Mouse (Mus musculus) liver, postnatal 0 days (tissue): ENCODE data around the gene Pcsk1n. TPM values are rescaled to one million over a fixed set of nuclear protein-coding genes. Genes with fewer than 3 reads are reported as not detected.
A peak's percentile ranks its signal among the peaks of the same experiment; 100 is the strongest.

Experiments
- ATAC-seq: fragments of 200-750 bp; cut with Nextera tagmentation; 2 replicates; pipeline ENCODE4 v1.8.0; 2017; ENCODE audit warnings: mild to moderate bottlenecking, moderate library complexity
- DNase-seq: peaks from one replicate; pipeline ENCODE4 v3.0.0-alpha.2; 2016
- H3K27ac ChIP-seq: fragments of 300-500 bp; sonication (generic); 2 replicates; pipeline ENCODE4 v1.5.1; 2014; ENCODE audit warnings: antibody characterized with exemption, moderate library complexity, mild to moderate bottlenecking, low read depth
- H3K27me3 ChIP-seq: fragments of 300-500 bp; sonication (generic); 2 replicates; pipeline ENCODE4 v1.6.1; 2014; ENCODE audit warnings: low read length, control low read depth, mixed read lengths; ENCODE audit not compliant: insufficient read depth
- H3K36me3 ChIP-seq: fragments of 300-500 bp; sonication (generic); replicated peaks from 2 replicates; pipeline ENCODE4 v1.6.1; 2014; ENCODE audit warnings: mild to moderate bottlenecking, control low read depth, low read length, moderate library complexity, mixed read lengths; ENCODE audit not compliant: insufficient read depth
- H3K4me1 ChIP-seq: fragments of 300-500 bp; sonication (generic); 2 replicates; pipeline ENCODE4 v1.6.1; 2014; ENCODE audit warnings: antibody characterized with exemption, mild to moderate bottlenecking, control low read depth; ENCODE audit not compliant: insufficient read depth
- H3K4me2 ChIP-seq: fragments of 300-500 bp; sonication (generic); 2 replicates; pipeline ENCODE4 v1.6.1; 2014; ENCODE audit warnings: low read depth, mild to moderate bottlenecking, low read length, moderate library complexity, mixed read lengths
- H3K4me3 ChIP-seq: fragments of 300-500 bp; sonication (generic); 2 replicates; pipeline ENCODE4 v1.5.1; 2014; ENCODE audit warnings: low read depth, low read length
- H3K9ac ChIP-seq: fragments of 300-500 bp; sonication (generic); replicated peaks from 2 replicates; pipeline ENCODE4 v1.6.1; 2014; ENCODE audit warnings: mild to moderate bottlenecking, moderate library complexity
- H3K9me3 ChIP-seq: fragments of 300-500 bp; sonication (generic); 2 replicates; pipeline ENCODE4 v1.6.1; 2016; ENCODE audit warnings: mild to moderate bottlenecking, control low read depth, low read length, mixed read lengths
- CTCF ChIP-seq: sonication (generic); IDR thresholded peaks from 2 replicates; pipeline ENCODE4 v1.5.1; 2016; ENCODE audit warnings: antibody characterized with exemption, low read depth
- EP300 ChIP-seq: IDR thresholded peaks from 2 replicates; pipeline ENCODE4 v1.6.1; 2016; ENCODE audit warnings: antibody characterized with exemption, low read depth, mild to moderate bottlenecking
- WGBS: fragments of 180-500 bp; shearing (Covaris S2); extraction: QIAGEN DNeasy Blood & Tissue Kit; methylation state at CpG from one replicate; pipeline ENCODE4 v1.1.7; 2014; ENCODE audit not compliant: insufficient replicate concordance; 5-methylcytosine and 5-hydroxymethylcytosine counted together
- polyA plus RNA-seq: library from polyadenylated mRNA; unstranded; fragments of >200 nt; fragmentation: Nextera tagmentation; extraction: Ambion mirVana; gene quantifications from 2 replicates; pipeline ENCODE4 v1.2.1, GENCODE M21; 2015

The Pcsk1n gene
- polyA plus RNA-seq, result 0.06 TPM in 1 of 2 replicates, not detected in the other

DNA sequence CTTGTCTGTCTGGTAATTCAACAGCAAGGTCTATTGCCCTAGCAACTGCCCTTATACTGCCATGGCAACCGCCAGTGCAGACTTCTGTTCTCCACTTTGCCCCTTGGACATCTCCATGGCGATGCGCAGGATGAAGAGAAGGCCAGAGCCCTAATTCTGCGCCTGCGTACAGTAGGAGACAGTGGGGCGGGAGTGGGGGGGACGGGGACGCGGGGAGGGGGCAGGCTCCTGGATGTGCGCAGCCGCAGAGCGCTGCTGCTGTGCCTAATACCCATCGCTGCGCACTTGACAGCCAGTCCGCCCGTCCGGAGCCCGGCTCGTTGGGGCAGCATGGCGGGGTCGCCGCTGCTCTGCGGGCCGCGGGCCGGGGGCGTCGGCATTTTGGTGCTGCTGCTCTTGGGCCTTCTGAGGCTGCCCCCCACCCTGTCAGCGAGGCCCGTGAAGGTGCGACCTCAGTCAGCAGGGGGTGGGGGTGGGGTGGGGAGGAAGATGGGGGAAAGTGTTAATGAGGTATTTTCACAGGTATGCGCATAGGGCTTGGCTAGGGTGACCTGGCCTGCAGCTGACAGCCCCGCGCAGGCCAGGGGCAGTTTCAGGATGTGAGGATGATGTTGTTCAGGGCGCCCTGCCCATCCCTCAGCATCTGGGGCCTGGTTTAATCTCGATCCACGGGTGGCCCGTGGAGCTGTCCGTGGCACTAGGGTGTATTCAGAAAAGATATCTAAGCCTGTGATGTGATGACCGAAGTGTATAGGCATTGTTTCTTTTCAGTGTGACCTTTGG lies at the start of gene Pcsk1n:
Gene Pcsk1n, plus strand, starts transcription at position 222 of the 783 bp plus-strand sequence.
- Histone ChIP-seq H3K9me3 (no peaks in the 10 kb centered on the region), H3K27ac (no peak within 1 kb of the TSS), H3K36me3 (no peaks in the 10 kb centered on the region), H3K4me2 (no peak within 1 kb of the TSS), H3K4me1 (no peaks in the 10 kb centered on the region), H3K9ac (no peak within 1 kb of the TSS), H3K27me3 (peaks cover 50% of the 10 kb centered on the region), H3K4me3 (no peak within 1 kb of the TSS)
- ATAC-seq (no peak), DNase-seq (no peak)
- TF ChIP-seq CTCF (no peak), EP300 (no peak)
- 24% methylated on average over 26 of the region's 40 CpGs for WGBS

DNA sequence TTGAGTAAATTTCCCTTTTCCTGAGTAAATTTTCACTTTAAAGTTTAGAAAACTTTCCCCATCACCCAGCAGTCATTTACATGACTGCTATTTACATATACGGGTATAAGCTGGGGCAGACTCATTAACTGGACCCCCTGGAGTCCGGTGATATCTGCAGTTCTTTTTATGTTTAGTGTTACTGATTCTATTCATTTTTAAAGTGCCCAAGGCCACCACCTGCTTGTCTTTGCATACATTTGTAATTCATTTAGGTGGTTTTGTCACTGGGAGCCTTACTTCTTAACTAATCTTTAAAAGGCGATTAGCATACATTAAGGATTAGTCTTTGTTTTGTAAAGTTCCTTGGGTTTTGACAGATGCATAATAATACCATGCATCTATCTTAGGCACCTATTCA lies 49.8 kb upstream of the Pcsk1n start:
- Histone ChIP-seq H3K9ac (no peak overlapping the region), H3K36me3 (peaks cover 47% of the 10 kb centered on the region), H3K27ac (no peak overlapping the region), H3K9me3 (no peaks in the 10 kb centered on the region), H3K4me3 (no peak overlapping the region), H3K27me3 (no peaks in the 10 kb centered on the region), H3K4me2 (no peak overlapping the region), H3K4me1 (0 out of 2 replicates have a peak, but pooled peaks cover 5% of the 10 kb centered on the region)
- no peak for ATAC-seq
- TF ChIP-seq CTCF, result no peak
- TF ChIP-seq EP300, result no peak
- no peak for DNase-seq
- WGBS, result 63% methylated on average over 3 of the region's 3 CpGs

DNA sequence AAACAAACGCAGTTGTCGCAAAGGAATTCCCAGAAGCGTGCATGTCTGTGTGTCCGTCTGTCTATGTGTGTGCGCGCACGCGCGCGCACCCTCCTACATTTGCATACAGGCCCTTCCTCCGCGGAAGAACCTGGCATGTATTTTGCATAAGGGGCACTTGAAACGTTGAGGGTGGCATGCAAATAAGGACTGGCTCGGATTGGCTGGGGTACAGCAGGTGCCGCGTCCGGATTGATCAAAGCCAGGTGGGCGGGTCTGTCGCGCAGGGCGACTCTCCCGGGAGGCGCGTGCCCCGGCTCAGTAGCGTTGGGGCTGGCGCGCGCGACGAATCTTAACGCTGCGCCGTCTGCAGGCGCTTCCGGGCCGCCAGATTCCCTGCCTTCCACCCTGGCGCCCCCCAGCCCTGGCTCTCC lies 41.6 kb upstream of the Pcsk1n start, which contains the start of gene Pim2:
Gene Pim2, plus strand, starts transcription at position 256 of the 413 bp plus-strand sequence.
- peak within 1 kb of the TSS; percentile 84 for H3K4me2 ChIP-seq
- no peak for TF ChIP-seq CTCF
- TF ChIP-seq EP300, result no peak
- 18% methylated on average over 38 of the region's 38 CpGs for WGBS
- peaks cover 5% of the 10 kb centered on the region; the same call in 1 of the 2 replicates for H3K4me1 ChIP-seq
- DNase-seq (peak; percentile 85), ATAC-seq (peak; percentile 96)
- no peaks in the 10 kb centered on the region for H3K27me3 ChIP-seq
- H3K4me3 ChIP-seq, result peak within 1 kb of the TSS; percentile 52
- H3K27ac ChIP-seq, result no peak within 1 kb of the TSS
- peak within 1 kb of the TSS; percentile 55 for H3K9ac ChIP-seq
- H3K9me3 ChIP-seq, result no peaks in the 10 kb centered on the region
- peaks cover 15% of the 10 kb centered on the region for H3K36me3 ChIP-seq

DNA sequence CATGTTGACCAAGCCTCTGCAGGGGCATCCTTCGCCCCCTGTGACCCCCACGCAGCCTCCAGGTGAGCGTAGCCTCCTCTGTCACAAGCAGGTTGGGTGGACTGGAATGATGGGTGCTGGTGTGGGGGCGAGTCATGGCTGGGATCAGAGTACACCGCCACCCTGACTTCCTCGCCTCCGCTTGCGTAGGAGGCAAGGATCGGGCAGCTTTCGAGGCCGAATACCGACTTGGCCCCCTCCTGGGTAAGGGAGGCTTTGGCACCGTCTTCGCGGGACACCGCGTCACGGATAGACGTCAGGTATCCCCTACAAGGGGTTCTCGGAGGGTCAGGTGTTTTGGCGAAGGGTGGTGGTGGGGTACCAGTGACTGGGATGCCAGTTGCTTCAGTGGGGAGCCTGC lies 41.1 kb upstream of the Pcsk1n start:
- ATAC-seq (peak; percentile 4; the same call in 1 of the 2 replicates), DNase-seq (no peak)
- WGBS, result 22% methylated on average over 21 of the region's 21 CpGs
- peak overlapping the region; percentile 55 for H3K9ac ChIP-seq
- TF ChIP-seq CTCF (no peak), EP300 (no peak)
- H3K36me3 ChIP-seq, result peaks cover 10% of the 10 kb centered on the region
- peaks cover 5% of the 10 kb centered on the region; the same call in 1 of the 2 replicates for H3K4me1 ChIP-seq
- H3K4me3 ChIP-seq, result peak overlapping the region; percentile 52
- H3K27ac ChIP-seq, result no peak overlapping the region
- H3K4me2 ChIP-seq, result peak overlapping the region; percentile 84
- H3K27me3 ChIP-seq, result no peaks in the 10 kb centered on the region
- H3K9me3 ChIP-seq, result no peaks in the 10 kb centered on the region

DNA sequence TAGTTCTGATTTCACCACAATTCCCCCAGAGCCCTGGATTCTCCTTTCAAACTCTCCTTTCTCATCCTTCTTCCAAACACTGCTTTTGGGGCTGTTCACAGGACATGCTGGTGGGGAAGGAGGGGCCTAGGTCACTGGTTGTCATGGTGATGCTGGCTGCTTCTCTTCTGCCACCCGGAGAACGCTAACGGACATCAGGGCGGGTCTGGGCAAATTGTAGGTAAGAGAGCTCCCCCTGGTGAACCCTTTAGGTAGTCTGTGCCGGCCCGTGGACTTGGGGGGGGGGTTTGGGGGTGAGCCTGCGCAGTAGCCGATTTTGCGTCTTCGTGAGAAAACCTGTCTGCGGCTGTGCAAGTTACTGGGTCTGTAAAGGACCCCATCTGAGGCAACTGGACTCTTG lies 39.8 kb upstream of the Pcsk1n start:
- peak; percentile 65 for DNase-seq
- Histone ChIP-seq H3K27me3 (no peaks in the 10 kb centered on the region), H3K4me2 (peak overlapping the region; percentile 84; the same call in 1 of the 2 replicates), H3K9me3 (no peaks in the 10 kb centered on the region), H3K36me3 (no peaks in the 10 kb centered on the region), H3K27ac (no peak overlapping the region), H3K9ac (no peak overlapping the region), H3K4me1 (peaks cover 7% of the 10 kb centered on the region), H3K4me3 (no peak overlapping the region)
- no peak for ATAC-seq
- TF ChIP-seq EP300 (no peak), CTCF (peak; percentile 62)
- WGBS, result 7% methylated on average over 11 of the region's 11 CpGs

DNA sequence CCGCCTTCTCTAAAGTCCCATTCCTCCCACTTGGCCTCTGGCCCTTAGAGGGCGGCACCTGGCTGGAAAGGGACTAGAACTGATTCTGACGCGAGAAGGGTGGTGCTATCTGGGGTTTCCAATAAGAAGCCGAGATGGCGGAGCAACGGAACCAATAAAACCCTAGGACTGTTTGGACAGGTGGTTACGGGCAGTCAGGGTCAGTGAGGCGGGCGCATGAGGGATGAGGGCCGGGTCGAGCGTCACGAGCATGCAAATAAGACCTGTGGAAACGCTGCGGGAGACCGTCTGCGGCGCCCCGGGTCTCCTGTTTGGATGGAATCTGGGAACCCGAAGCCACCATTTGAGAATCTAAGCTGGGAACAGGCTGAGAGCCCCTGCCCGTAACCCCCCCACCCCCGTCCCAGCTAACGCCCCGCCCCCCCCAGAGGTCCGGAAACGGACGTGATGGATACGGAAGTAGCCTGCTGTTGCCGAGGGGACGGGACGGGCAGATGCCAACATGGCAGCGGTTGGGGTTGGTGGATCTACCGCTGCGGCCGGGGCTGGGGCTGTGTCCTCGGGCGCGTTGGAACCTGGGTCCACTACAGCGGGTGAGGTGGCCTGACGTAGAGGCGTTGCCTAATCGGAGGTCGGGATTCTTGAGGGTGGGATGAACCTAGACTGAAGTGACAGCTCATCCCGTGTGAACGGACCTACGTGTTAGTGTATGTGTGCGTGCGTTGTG lies 35.6 kb upstream of the Pcsk1n start, which contains the start of gene Slc35a2:
Gene Slc35a2, plus strand, starts transcription at position 188 of the 727 bp plus-strand sequence.
- Histone ChIP-seq H3K36me3 (no peaks in the 10 kb centered on the region), H3K4me3 (peak within 1 kb of the TSS; percentile 60), H3K4me1 (peaks cover 8% of the 10 kb centered on the region), H3K9ac (peak within 1 kb of the TSS; percentile 64), H3K27me3 (no peaks in the 10 kb centered on the region), H3K9me3 (no peaks in the 10 kb centered on the region), H3K4me2 (peak within 1 kb of the TSS; percentile 75), H3K27ac (peak within 1 kb of the TSS; percentile 75)
- TF ChIP-seq EP300 (no peak), CTCF (peak; percentile 41)
- WGBS, result 12% methylated on average over 49 of the region's 49 CpGs
- DNase-seq (peak; percentile 80), ATAC-seq (peak; percentile 98)
